Mouse (Mus musculus) splenic B cell, adult 2 months (primary cell): ENCODE measurements at regions not wholly inside any gene's neighbourhood (a gene's known extent, or its start where the extent isn't known, plus 50 kb on each side); places are given as distances from the start of the nearest gene placed in this dataset.

Experiments used
- DNase-seq: peaks from one replicate; pipeline ENCODE4 v3.0.0-alpha.2; 2011; ENCODE audit warnings: low read depth, low spot score
- H3K27me3 ChIP-seq: 2 replicates; pipeline ENCODE4 v1.6.1; 2012; ENCODE audit warnings: mild to moderate bottlenecking, low read length, moderate library complexity, mixed read lengths; ENCODE audit not compliant: control insufficient read depth, poor library complexity, insufficient read depth, severe bottlenecking
- H3K36me3 ChIP-seq: 2 replicates; pipeline ENCODE4 v1.6.1; 2012; ENCODE audit warnings: mild to moderate bottlenecking, low read length, moderate library complexity, mixed read lengths; ENCODE audit not compliant: control insufficient read depth, poor library complexity, insufficient read depth, severe bottlenecking

GRCm38 (mm10) chr14:25068430-25068829, 390.6 kb upstream of the Zmiz1 start:
- no peak for DNase-seq
- Histone ChIP-seq H3K36me3 (no peaks in the 10 kb centered on the region), H3K27me3 (no peaks in the 10 kb centered on the region)

DNA sequence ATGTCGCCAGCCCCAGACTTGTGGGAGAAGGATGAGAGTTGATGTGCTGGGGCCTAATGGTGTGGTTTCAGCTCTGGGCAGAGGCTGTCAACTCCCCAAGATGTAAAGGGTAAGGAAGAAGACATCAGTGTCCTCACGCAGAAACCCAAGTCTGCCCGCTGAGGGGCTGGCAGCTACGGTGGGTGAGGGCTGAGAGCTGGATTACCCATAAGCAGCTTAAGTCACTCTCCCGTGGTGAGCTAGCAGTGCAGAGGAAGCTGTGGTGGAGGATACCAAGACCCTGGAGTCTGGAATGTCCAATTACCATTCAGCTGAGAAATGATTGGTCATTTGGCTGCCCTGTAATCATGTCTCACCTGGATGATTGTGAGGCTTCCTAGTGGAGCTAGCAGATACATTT, 385.8 kb upstream of the Zmiz1 start:
- H3K36me3 ChIP-seq = no peaks in the 10 kb centered on the region
- no peak for DNase-seq
- H3K27me3 ChIP-seq = no peaks in the 10 kb centered on the region

GRCm38 (mm10) chr14:25074022-25074800, 384.8 kb upstream of the Zmiz1 start:
- H3K27me3 ChIP-seq = no peaks in the 10 kb centered on the region
- no peak for DNase-seq
- H3K36me3 ChIP-seq = no peaks in the 10 kb centered on the region

GRCm38 (mm10) chr14:25074891-25075290, 384.1 kb upstream of the Zmiz1 start:
- Histone ChIP-seq H3K27me3 (no peaks in the 10 kb centered on the region), H3K36me3 (no peaks in the 10 kb centered on the region)
- DNase-seq = no peak

DNA sequence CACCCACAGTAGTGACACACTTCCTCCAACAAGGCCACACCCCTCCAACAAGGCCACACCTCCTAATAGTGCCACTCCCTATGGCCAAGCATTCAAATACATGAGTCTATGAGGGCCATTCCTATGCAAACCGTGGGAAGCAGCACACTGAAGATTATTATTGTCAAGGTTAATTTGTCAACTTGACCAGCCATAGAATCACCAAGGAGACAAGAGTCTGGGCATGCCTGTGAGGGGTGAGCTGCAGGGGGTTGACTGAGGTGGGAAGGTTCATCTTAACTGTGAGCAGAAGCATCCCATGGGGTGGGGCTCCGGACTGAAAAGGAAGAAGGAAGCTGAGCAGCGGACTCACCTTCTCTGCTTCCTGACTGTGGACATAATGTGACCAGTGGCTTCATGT, 378.6 kb upstream of the Zmiz1 start:
- DNase-seq = no peak
- Histone ChIP-seq H3K27me3 (no peaks in the 10 kb centered on the region), H3K36me3 (no peaks in the 10 kb centered on the region)

GRCm38 (mm10) chr14:25083847-25084246, 375.1 kb upstream of the Zmiz1 start:
- no peak for DNase-seq
- Histone ChIP-seq H3K27me3 (no peaks in the 10 kb centered on the region), H3K36me3 (no peaks in the 10 kb centered on the region)

- no peaks in the 10 kb centered on the region for H3K27me3 ChIP-seq
- H3K36me3 ChIP-seq = no peaks in the 10 kb centered on the region
- no peak for DNase-seq
Observed at GRCm38 (mm10) chr14:25096786-25097185, 362.2 kb upstream of the Zmiz1 start.

DNA sequence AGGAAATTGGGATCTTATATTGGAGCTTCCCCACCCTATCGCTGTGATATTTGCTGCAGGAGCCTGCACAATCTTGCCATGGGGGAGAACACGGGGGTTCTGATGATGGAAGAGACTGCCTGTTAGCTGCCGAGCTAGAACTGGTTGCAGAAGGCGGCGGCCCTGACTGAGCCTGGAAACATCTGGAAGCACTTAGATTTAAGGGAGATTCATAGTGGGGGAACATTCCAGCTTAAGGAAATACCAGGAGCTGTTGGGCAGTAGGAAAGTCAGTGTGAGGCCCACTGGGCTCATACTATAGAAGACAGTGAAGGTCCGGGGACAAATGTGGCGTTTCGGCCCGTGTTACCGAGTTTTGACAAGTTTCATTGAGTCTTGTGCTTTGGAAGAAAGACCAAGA, 353.6 kb upstream of the Zmiz1 start:
- Histone ChIP-seq H3K36me3 (no peaks in the 10 kb centered on the region), H3K27me3 (no peaks in the 10 kb centered on the region)
- no peak for DNase-seq

DNA sequence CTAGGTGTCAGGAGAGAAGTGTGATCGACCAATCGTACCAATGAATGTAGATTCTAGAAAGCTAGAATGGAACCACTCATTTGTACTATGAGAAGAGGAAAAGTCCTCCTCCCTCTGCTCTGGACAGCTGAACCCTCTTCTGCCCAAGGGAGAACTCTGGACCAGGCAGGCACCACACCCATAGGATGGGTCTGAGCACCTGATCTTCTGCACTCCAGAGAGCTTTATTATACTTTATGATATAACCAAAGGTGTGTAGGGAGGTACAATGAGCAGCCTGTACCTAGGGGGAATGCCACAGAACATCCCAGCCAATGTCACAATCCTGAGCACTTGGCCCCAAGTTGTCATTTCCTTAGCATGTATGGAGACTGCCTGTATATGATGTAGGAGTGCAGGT, 352.5 kb upstream of the Zmiz1 start:
- no peaks in the 10 kb centered on the region for H3K27me3 ChIP-seq
- no peak for DNase-seq
- no peaks in the 10 kb centered on the region for H3K36me3 ChIP-seq

GRCm38 (mm10) chr14:25108101-25108652, 350.8 kb upstream of the Zmiz1 start:
- H3K36me3 ChIP-seq = no peaks in the 10 kb centered on the region
- DNase-seq = peak; percentile 52
- no peaks in the 10 kb centered on the region for H3K27me3 ChIP-seq

GRCm38 (mm10) chr14:25108701-25109290, 350.2 kb upstream of the Zmiz1 start:
- no peaks in the 10 kb centered on the region for H3K36me3 ChIP-seq
- H3K27me3 ChIP-seq = no peaks in the 10 kb centered on the region
- DNase-seq = peak; percentile 10

GRCm38 (mm10) chr14:25109691-25110090, 349.3 kb upstream of the Zmiz1 start:
- H3K36me3 ChIP-seq = no peaks in the 10 kb centered on the region
- no peaks in the 10 kb centered on the region for H3K27me3 ChIP-seq
- DNase-seq = no peak

GRCm38 (mm10) chr14:25112832-25113231, 346.2 kb upstream of the Zmiz1 start:
- H3K27me3 ChIP-seq = no peaks in the 10 kb centered on the region
- no peaks in the 10 kb centered on the region for H3K36me3 ChIP-seq
- DNase-seq = no peak

GRCm38 (mm10) chr14:25113326-25113725, 345.7 kb upstream of the Zmiz1 start:
- Histone ChIP-seq H3K27me3 (no peaks in the 10 kb centered on the region), H3K36me3 (no peaks in the 10 kb centered on the region)
- DNase-seq = no peak

DNA sequence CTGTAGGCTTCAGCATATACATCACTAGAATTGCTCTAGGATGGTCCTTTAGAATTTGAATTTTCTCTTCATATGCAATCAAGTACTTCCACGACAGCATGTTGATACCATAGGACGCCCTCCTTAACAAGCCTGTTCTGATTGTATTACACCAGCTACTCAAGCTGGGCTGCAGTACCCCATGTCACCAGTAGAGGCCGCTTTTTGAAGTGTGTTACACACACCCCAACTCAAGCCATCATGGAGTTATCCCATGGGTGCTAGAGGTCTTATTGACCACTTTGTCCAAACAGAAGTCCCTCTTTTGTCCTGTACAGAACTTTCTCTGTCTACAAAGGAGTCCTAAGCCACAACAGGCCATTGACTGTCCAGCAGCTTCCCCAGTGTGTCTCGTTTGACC, 342.6 kb upstream of the Zmiz1 start:
- H3K27me3 ChIP-seq = no peaks in the 10 kb centered on the region
- peak; percentile 80 for DNase-seq
- no peaks in the 10 kb centered on the region for H3K36me3 ChIP-seq
